Mouse (Mus musculus) cerebellum, postnatal 10 days (tissue): Measurements from ENCODE around the gene 1810009J06Rik.
"Not testable (repeated sequence)": the region's sequence is repeated elsewhere in the genome, so short reads cannot be mapped to it uniquely, and the experiment has no call there.

Source experiments
- DNase-seq, 2 experiments: peaks; one replicate each; pipeline ENCODE4 v3.0.0; 2021; ENCODE audit warnings: mixed read lengths in 2 of 2

Gene 1810009J06Rik

GRCm38 (mm10) chr6:40964454-40964853, at the start of gene 1810009J06Rik:
Gene 1810009J06Rik, plus strand, starts transcription at chr6:40964754.
- DNase-seq, result not testable (repeated sequence)

- DNase-seq, result no peak
Measured at GRCm38 (mm10) chr6:40919954-40920353, 44.6 kb upstream of the 1810009J06Rik start.

- DNase-seq, result no peak
Measured at GRCm38 (mm10) chr6:40940457-40940856, 24.1 kb upstream of the 1810009J06Rik start, which contains the start of gene 1700074P13Rik. Gene 1700074P13Rik, minus strand, starts transcription at chr6:40940557.

- no peak for DNase-seq
Measured at GRCm38 (mm10) chr6:40951770-40952169, 12.8 kb upstream of the 1810009J06Rik start, which contains the start of gene Gm4744. Gene Gm4744, minus strand, starts transcription at chr6:40951870.

GRCm38 (mm10) chr6:40953716-40954115, 10.8 kb upstream of the 1810009J06Rik start:
- DNase-seq, result no peak

GRCm38 (mm10) chr6:40999379-40999778, 34.8 kb downstream of the 1810009J06Rik start, which contains the start of gene Gm2663:
Gene Gm2663, minus strand, starts transcription at chr6:40999479.
- DNase-seq, result not testable (repeated sequence)

GRCm38 (mm10) chr6:41015065-41015464, 50.5 kb downstream of the 1810009J06Rik start:
- DNase-seq, result no peak
